Comparison of ENCODE assay signal across 8 mouse cellular contexts in the genomic region with DNA sequence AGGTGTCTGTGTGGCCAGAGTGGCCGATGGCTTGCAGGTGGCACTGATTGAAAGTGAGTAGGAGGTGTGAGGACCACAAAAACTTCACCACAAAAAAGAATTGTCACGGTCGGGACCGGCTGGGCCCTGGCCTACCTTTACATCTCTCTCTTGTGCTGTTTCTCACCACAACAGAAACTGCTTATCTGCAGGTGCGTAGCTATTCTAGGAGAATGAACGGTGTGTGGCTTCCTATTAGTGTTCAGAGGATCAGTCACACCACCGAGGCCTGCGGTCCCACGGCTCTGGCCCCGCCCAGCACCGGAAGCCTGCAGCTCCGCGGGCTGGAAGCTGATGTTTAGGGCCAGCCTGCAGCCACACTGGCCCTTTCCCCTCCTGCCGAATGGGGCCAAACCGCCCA. TPM values are rescaled to one million over a fixed set of nuclear protein-coding genes. Genes with fewer than 3 reads are reported as not detected.
DNase-seq lines count a peak whose midpoint lies in the region; ATAC-seq and TF ChIP-seq lines count a peak whose summit lies in the region.

No protein-coding gene starts in this region.

- H3K36me3 ChIP-seq in forebrain, embryonic 10.5 days (replicated peaks): peaks cover 5% of the 10 kb centered on the region
- peaks cover under 1% of the 10 kb centered on the region for H3K36me3 ChIP-seq in forebrain, embryonic 15.5 days
- no peaks in the 10 kb centered on the region for H3K36me3 ChIP-seq in lung, postnatal 0 days (ENCODE audit: insufficient read depth, low read length)

- H3K9me3 ChIP-seq in forebrain, embryonic 10.5 days: no peaks in the 10 kb centered on the region; the same call in 1 of the 2 replicates
- no peaks in the 10 kb centered on the region for H3K9me3 ChIP-seq in forebrain, embryonic 15.5 days
- no peaks in the 10 kb centered on the region for H3K9me3 ChIP-seq in lung, postnatal 0 days (ENCODE audit: low read length)

- H3K4me1 ChIP-seq in forebrain, embryonic 10.5 days: no peaks in the 10 kb centered on the region; the same call in 1 of the 2 replicates
- H3K4me1 ChIP-seq in forebrain, embryonic 15.5 days: no peaks in the 10 kb centered on the region
- H3K4me1 ChIP-seq in bone marrow, adult 2 months (ENCODE audit: control insufficient read depth, insufficient read depth, low read length): peaks cover 6% of the 10 kb centered on the region
- no peaks in the 10 kb centered on the region for H3K4me1 ChIP-seq in lung, postnatal 0 days (ENCODE audit: insufficient read depth, low read depth, low read length)
- 0 out of 2 replicates have a peak, but pooled peaks cover 4% of the 10 kb centered on the region for H3K4me1 ChIP-seq in cerebellum, adult 2 months (ENCODE audit: control insufficient read depth, insufficient read depth, low read length)

- no peak for ATAC-seq in forebrain, embryonic 15.5 days (replicated peaks)
- peak; percentile 36; the same call in 1 of the 2 replicates for ATAC-seq in lung, postnatal 0 days

- peak; percentile 13 for DNase-seq in forebrain, embryonic 10.5 days (ENCODE audit: extremely low spot score, low spot score)
- no peak for DNase-seq in lung, postnatal 0 days (ENCODE audit: low spot score)
- DNase-seq in spleen, postnatal 4 days (ENCODE audit: low spot score in 2 of 2): peak; percentile 68 to 83
- DNase-seq in cerebellum, adult 2 months: no peak
- no peak for DNase-seq in layer of hippocampus, adult 8-10 months (ENCODE audit: low spot score in 2 of 2)
- DNase-seq in neural tube, embryonic 10.5 days (ENCODE audit: extremely low spot score, low spot score): no peak

- H3K27me3 ChIP-seq in forebrain, embryonic 10.5 days (ENCODE audit: poor library complexity, severe bottlenecking): no peaks in the 10 kb centered on the region
- no peaks in the 10 kb centered on the region for H3K27me3 ChIP-seq in forebrain, embryonic 15.5 days
- no peaks in the 10 kb centered on the region for H3K27me3 ChIP-seq in lung, postnatal 0 days (replicated peaks; ENCODE audit: insufficient read depth, low read length)
- no peaks in the 10 kb centered on the region for H3K27me3 ChIP-seq in cerebellum, adult 2 months (ENCODE audit: control insufficient read depth, insufficient read depth, low read length)

- peak; percentile 34; the same call in 1 of the 2 replicates for TF ChIP-seq POLR2A in bone marrow, adult 2 months (IDR thresholded peaks at IDR 0.05; ENCODE audit: borderline replicate concordance, control insufficient read depth, low read depth, low read length)
- TF ChIP-seq POLR2A in cerebellum, adult 2 months (IDR thresholded peaks at IDR 0.05; ENCODE audit: borderline replicate concordance, insufficient read depth, low read length): no peak

- no peak overlapping the region for H3K9ac ChIP-seq in forebrain, embryonic 15.5 days (replicated peaks)
- H3K9ac ChIP-seq in lung, postnatal 0 days (replicated peaks; ENCODE audit: low read depth): no peak overlapping the region

- TF ChIP-seq CTCF in bone marrow, adult 2 months (IDR thresholded peaks at IDR 0.05; ENCODE audit: control insufficient read depth, insufficient read depth, low read length): no peak
- TF ChIP-seq CTCF in lung, postnatal 0 days (IDR thresholded peaks at IDR 0.05): no peak
- no peak for TF ChIP-seq CTCF in cerebellum, adult 2 months (IDR thresholded peaks at IDR 0.05; ENCODE audit: borderline replicate concordance, insufficient read depth, low read depth, low read length)

- TF ChIP-seq EP300 in lung, postnatal 0 days (IDR thresholded peaks at IDR 0.05): no peak

- H3K27ac ChIP-seq in forebrain, embryonic 10.5 days: no peak overlapping the region
- no peak overlapping the region for H3K27ac ChIP-seq in forebrain, embryonic 15.5 days (replicated peaks)
- peak overlapping the region; percentile 68 for H3K27ac ChIP-seq in bone marrow, adult 2 months (ENCODE audit: control insufficient read depth, insufficient read depth, low read depth, low read length, poor library complexity)
- H3K27ac ChIP-seq in lung, postnatal 0 days (ENCODE audit: low read length): no peak overlapping the region
- H3K27ac ChIP-seq in cerebellum, adult 2 months (ENCODE audit: insufficient read depth, low read length): no peak overlapping the region

- WGBS in forebrain, embryonic 10.5 days: 74% methylated on average over 15 of the region's 15 CpGs
- 70% methylated on average over 15 of the region's 15 CpGs for WGBS in forebrain, embryonic 15.5 days
- 17% methylated on average over 15 of the region's 15 CpGs for WGBS in bone marrow, adult 2 months
- WGBS in lung, postnatal 0 days: 54% methylated on average over 15 of the region's 15 CpGs
- 65% methylated on average over 15 of the region's 15 CpGs for WGBS in cerebellum, adult 2 months

- no peak overlapping the region for H3K4me2 ChIP-seq in forebrain, embryonic 15.5 days (replicated peaks)
- no peak overlapping the region for H3K4me2 ChIP-seq in lung, postnatal 0 days (replicated peaks; ENCODE audit: low read depth, low read length)

- H3K4me3 ChIP-seq in forebrain, embryonic 10.5 days: no peak overlapping the region
- no peak overlapping the region for H3K4me3 ChIP-seq in forebrain, embryonic 15.5 days
- peak overlapping the region; percentile 21 for H3K4me3 ChIP-seq in bone marrow, adult 2 months (replicated peaks; ENCODE audit: control insufficient read depth, low read depth, low read length)
- H3K4me3 ChIP-seq in lung, postnatal 0 days (ENCODE audit: low read depth, low read length): no peak overlapping the region
- no peak overlapping the region for H3K4me3 ChIP-seq in cerebellum, adult 2 months (replicated peaks; ENCODE audit: insufficient read depth, low read depth, low read length)

RNA-seq across cellular contexts. Expression of a gene that starts 27.1 kb away (rescaled TPM):
- polyA plus RNA-seq in forebrain, embryonic 10.5 days (2016; fragmentation: Nextera tagmentation; extraction: Ambion mirVana): not detected in 2 replicates
- polyA plus RNA-seq in forebrain, embryonic 15.5 days (2015; fragmentation: Nextera tagmentation; extraction: Ambion mirVana): not detected in 2 replicates
- not detected in 2 replicates for polyA plus RNA-seq in bone marrow, adult 2 months (2011; ENCODE audit: insufficient read depth, insufficient read length, low replicate concordance, missing spikeins)
- not detected in 2 replicates for polyA plus RNA-seq in lung, postnatal 0 days (2015; fragmentation: Nextera tagmentation; extraction: Ambion mirVana)
- polyA plus RNA-seq in cerebellum, adult 2 months (2012; rRNA removed): not detected in 2 replicates
- not detected for total RNA-seq in layer of hippocampus, adult 8-10 months (2022)

RNA-seq across cellular contexts. Expression of a gene that starts 41.2 kb away (rescaled TPM):
- polyA plus RNA-seq in forebrain, embryonic 10.5 days (2016; fragmentation: Nextera tagmentation; extraction: Ambion mirVana): 20.3 and 21.0 TPM in 2 replicates
- polyA plus RNA-seq in forebrain, embryonic 15.5 days (2015; fragmentation: Nextera tagmentation; extraction: Ambion mirVana): 22.9 and 23.1 TPM in 2 replicates
- polyA plus RNA-seq in bone marrow, adult 2 months (2011; ENCODE audit: insufficient read depth, insufficient read length, low replicate concordance, missing spikeins): 38.4 and 48.4 TPM in 2 replicates
- 13.9 and 18.3 TPM in 2 replicates for polyA plus RNA-seq in lung, postnatal 0 days (2015; fragmentation: Nextera tagmentation; extraction: Ambion mirVana)
- polyA plus RNA-seq in cerebellum, adult 2 months (2012; rRNA removed): 41.8 TPM in 2 replicates
- total RNA-seq in layer of hippocampus, adult 8-10 months (2022): 100 to 1,000 TPM; 130 to 145 (median 134) TPM

Comparison
In these comparisons a context has a peak if more than half of its experiments do, and no peak if none do; other contexts are left out.
1. DNase-seq: peak in forebrain, embryonic 10.5 days (single experiment) and spleen, postnatal 4 days (2 of 2); none in lung, postnatal 0 days (single experiment), cerebellum, adult 2 months (0 of 2), layer of hippocampus, adult 8-10 months (0 of 2) and neural tube, embryonic 10.5 days (single experiment).